Mouse (Mus musculus) heart, adult 2 months (tissue): Measurements from ENCODE around the gene Rnf227.

Experiments
- CTCF ChIP-seq: fragments of 200-600 bp; IDR thresholded peaks from 2 replicates; pipeline ENCODE4 v1.8.1; 2022; ENCODE audit warnings: antibody characterized with exemption, mild to moderate bottlenecking, moderate library complexity
- EP300 ChIP-seq: fragments of 200-500 bp; IDR thresholded peaks from 2 replicates; pipeline ENCODE4 v1.6.1; 2011; ENCODE audit warnings: low read depth, low read length, control low read depth; ENCODE audit not compliant: insufficient read depth
- POLR2A ChIP-seq: fragments of 200-500 bp; IDR thresholded peaks from 2 replicates; pipeline ENCODE4 v1.6.1; 2011; ENCODE audit warnings: mild to moderate bottlenecking, low read depth, low read length, control low read depth; ENCODE audit not compliant: insufficient read depth

DNA sequence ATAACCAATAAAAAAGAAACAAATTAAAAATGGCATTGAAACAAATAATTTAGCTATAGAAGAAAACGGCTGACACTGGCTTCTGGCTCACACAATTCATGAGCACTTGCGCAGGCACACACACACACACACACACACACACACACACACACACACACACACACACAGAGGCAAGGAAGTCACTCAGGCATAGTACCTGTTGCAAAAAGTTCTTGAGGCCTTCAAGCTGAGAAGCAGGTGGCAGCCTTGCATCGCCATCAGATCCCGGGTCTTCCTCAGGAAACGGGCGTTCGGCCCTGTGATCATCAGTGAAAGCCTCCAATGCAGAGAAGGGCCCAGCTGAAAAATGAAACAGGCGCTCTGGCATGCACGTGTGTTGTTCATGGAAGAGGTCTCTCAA lies 35.0 kb upstream of the Rnf227 start:
- TF ChIP-seq EP300 (no peak), CTCF (no peak), POLR2A (no peak)
